Mouse (Mus musculus) MEL (cell line): Measurements from ENCODE around the gene Ung. TPM values are rescaled to one million over a fixed set of nuclear protein-coding genes. Genes with fewer than 3 reads are reported as not detected.
A peak's percentile ranks its signal among the peaks of the same experiment; 100 is the strongest.

ENCODE experiments used
- DNase-seq: peaks from one replicate; pipeline ENCODE4 v3.0.0; 2011; ENCODE audit warnings: low read depth, low spot score
- H3K27ac ChIP-seq: 2 replicates; pipeline ENCODE4 v1.5.1; 2012; ENCODE audit warnings: low read depth, mild to moderate bottlenecking, control low read depth, low read length, moderate library complexity; ENCODE audit not compliant: control insufficient read depth
- H3K27me3 ChIP-seq, 2 experiments: fragments of 150-350 bp in 1 of 2; sonication (generic) in 1 of 2; 2 replicates each; pipeline ENCODE4 v1.6.1; 2012; ENCODE audit warnings: low read length in 2 of 2, mild to moderate bottlenecking in 2 of 2, improper control_type of control experiment in 1 of 2, moderate library complexity in 1 of 2; ENCODE audit not compliant: insufficient read depth in 2 of 2, control insufficient read depth in 1 of 2
- H3K36me3 ChIP-seq, 2 experiments: 2 replicates each; pipeline ENCODE4 v1.6.1; 2012 to 2014; ENCODE audit warnings: low read length in 2 of 2, improper control_type of control experiment in 1 of 2, inconsistent platforms in 1 of 2, mild to moderate bottlenecking in 1 of 2; ENCODE audit not compliant: insufficient read depth in 2 of 2, control insufficient read depth in 1 of 2
- H3K4me1 ChIP-seq, 2 experiments: fragments of 150-350 bp in 1 of 2; sonication (generic) in 1 of 2; 2 replicates each; pipeline ENCODE4 v1.6.1; 2012; ENCODE audit warnings: low read length in 2 of 2, improper control_type of control experiment in 1 of 2, mild to moderate bottlenecking in 1 of 2; ENCODE audit not compliant: insufficient read depth in 2 of 2, control insufficient read depth in 1 of 2
- H3K4me3 ChIP-seq, 2 experiments: fragments of 150-350 bp in 1 of 2; sonication (generic) in 1 of 2; 2 replicates each; pipeline ENCODE4 v1.5.1; 2012; ENCODE audit warnings: low read depth in 2 of 2, low read length in 2 of 2, mild to moderate bottlenecking in 2 of 2, moderate library complexity in 2 of 2, control low read depth in 1 of 2, improper control_type of control experiment in 1 of 2; ENCODE audit not compliant: control insufficient read depth in 1 of 2, insufficient read depth in 1 of 2
- H3K79me2 ChIP-seq: 2 replicates; pipeline ENCODE4 v1.6.1; 2012; ENCODE audit warnings: mild to moderate bottlenecking, low read length, moderate library complexity; ENCODE audit not compliant: control insufficient read depth, poor library complexity, insufficient read depth
- H3K9ac ChIP-seq: 2 replicates; pipeline ENCODE4 v1.6.1; 2012; ENCODE audit warnings: low read depth, mild to moderate bottlenecking, control low read depth, low read length, moderate library complexity; ENCODE audit not compliant: control insufficient read depth, poor library complexity, severe bottlenecking
- H3K9me3 ChIP-seq: fragments of 150-350 bp; sonication (generic); replicated peaks from 2 replicates; pipeline ENCODE4 v1.6.1; 2012; ENCODE audit warnings: mild to moderate bottlenecking, low read length, improper control_type of control experiment, moderate library complexity; ENCODE audit not compliant: insufficient read depth
- BHLHE40 ChIP-seq: IDR thresholded peaks from 2 replicates; pipeline ENCODE4 v1.6.1; 2012; ENCODE audit warnings: low read depth, mild to moderate bottlenecking, inconsistent platforms, low read length, improper control_type of control experiment, borderline replicate concordance
- CHD2 ChIP-seq: IDR thresholded peaks from 2 replicates; pipeline ENCODE4 v1.6.1; 2011; ENCODE audit warnings: low read length, improper control_type of control experiment
- CTCF ChIP-seq, 3 experiments: IDR thresholded peaks in 2 of 3; conservative IDR thresholded peaks in 1 of 3; 2 replicates each; pipeline ENCODE4 v1.5.1; 2011 to 2012; ENCODE audit warnings: low read length in 3 of 3, low read depth in 2 of 3, mild to moderate bottlenecking in 2 of 3, improper control_type of control experiment in 1 of 3, inconsistent platforms in 1 of 3, mixed read lengths in 1 of 3, moderate library complexity in 1 of 3; ENCODE audit not compliant: control insufficient read depth in 1 of 3, insufficient read depth in 1 of 3, poor library complexity in 1 of 3, severe bottlenecking in 1 of 3
- ELF1 ChIP-seq: IDR thresholded peaks from 2 replicates; pipeline ENCODE4 v1.6.1; 2014; ENCODE audit warnings: low read depth, mild to moderate bottlenecking, inconsistent platforms, low read length, improper control_type of control experiment, moderate library complexity
- ETS1 ChIP-seq: IDR thresholded peaks from 2 replicates; pipeline ENCODE4 v1.6.1; 2012; ENCODE audit warnings: low read depth, mild to moderate bottlenecking, inconsistent platforms, low read length, improper control_type of control experiment, moderate library complexity
- GABPA ChIP-seq: IDR thresholded peaks from 2 replicates; pipeline ENCODE4 v1.6.1; 2012; ENCODE audit warnings: low read depth, mild to moderate bottlenecking, inconsistent platforms, low read length, improper control_type of control experiment, moderate library complexity
- HCFC1 ChIP-seq: IDR thresholded peaks from 2 replicates; pipeline ENCODE4 v1.6.1; 2012; ENCODE audit warnings: low read depth, mild to moderate bottlenecking, inconsistent platforms, low read length, improper control_type of control experiment, moderate library complexity
- JUND ChIP-seq: IDR thresholded peaks from 2 replicates; pipeline ENCODE4 v1.6.1; 2011; ENCODE audit warnings: low read depth, mild to moderate bottlenecking, improper control_type of control experiment, low read length
- KAT2A ChIP-seq: conservative IDR thresholded peaks from 2 replicates; pipeline ENCODE4 v1.6.1; 2012; ENCODE audit warnings: low read depth, low read length, improper control_type of control experiment, inconsistent platforms
- MAFK ChIP-seq: IDR thresholded peaks from 2 replicates; pipeline ENCODE4 v1.6.1; 2011; ENCODE audit warnings: low read depth, mild to moderate bottlenecking, low read length, improper control_type of control experiment, borderline replicate concordance
- MAX ChIP-seq: IDR thresholded peaks from 2 replicates; pipeline ENCODE4 v1.6.1; 2011; ENCODE audit warnings: low read length, improper control_type of control experiment
- MAZ ChIP-seq: IDR thresholded peaks from 2 replicates; pipeline ENCODE4 v1.6.1; 2012; ENCODE audit warnings: low read depth, mild to moderate bottlenecking, inconsistent platforms, low read length, improper control_type of control experiment
- MXI1 ChIP-seq: IDR thresholded peaks from 2 replicates; pipeline ENCODE4 v1.6.1; 2011; ENCODE audit warnings: mild to moderate bottlenecking, low read depth, low read length, improper control_type of control experiment
- MYC ChIP-seq: IDR thresholded peaks from 2 replicates; pipeline ENCODE4 v1.6.1; 2011; ENCODE audit warnings: low read depth, mild to moderate bottlenecking, low read length, improper control_type of control experiment, moderate library complexity
- NELFE ChIP-seq: IDR thresholded peaks from 2 replicates; pipeline ENCODE4 v1.6.1; 2011; ENCODE audit warnings: low read depth, low read length, improper control_type of control experiment
- NRF1 ChIP-seq: IDR thresholded peaks from 2 replicates; pipeline ENCODE4 v1.6.1; 2014; ENCODE audit warnings: low read depth, mild to moderate bottlenecking, inconsistent platforms, low read length, improper control_type of control experiment, moderate library complexity; ENCODE audit not compliant: poor library complexity, insufficient read depth, severe bottlenecking
- POLR2A ChIP-seq, 2 experiments: IDR thresholded peaks; 2 replicates each; pipeline ENCODE4 v1.6.1; 2011 to 2012; ENCODE audit warnings: low read length in 2 of 2, mild to moderate bottlenecking in 2 of 2, control low read depth in 1 of 2, improper control_type of control experiment in 1 of 2, low read depth in 1 of 2, moderate library complexity in 1 of 2; ENCODE audit not compliant: control insufficient read depth in 1 of 2, insufficient read depth in 1 of 2, poor library complexity in 1 of 2
- RCOR1 ChIP-seq: IDR thresholded peaks from 2 replicates; pipeline ENCODE4 v1.6.1; 2012; ENCODE audit warnings: low read depth, mild to moderate bottlenecking, inconsistent platforms, low read length, improper control_type of control experiment
- SIN3A ChIP-seq: IDR thresholded peaks from 2 replicates; pipeline ENCODE4 v1.6.1; 2012; ENCODE audit warnings: low read length, improper control_type of control experiment, inconsistent platforms
- SMC3 ChIP-seq: IDR thresholded peaks from 2 replicates; pipeline ENCODE4 v1.6.1; 2011; ENCODE audit warnings: low read depth, low read length, improper control_type of control experiment
- TAL1 ChIP-seq: IDR thresholded peaks from 2 replicates; pipeline ENCODE4 v1.6.1; 2012; ENCODE audit warnings: mild to moderate bottlenecking, inconsistent platforms, low read length, moderate library complexity, mixed read lengths
- TCF12 ChIP-seq: IDR thresholded peaks from 2 replicates; pipeline ENCODE4 v1.6.1; 2014; ENCODE audit warnings: low read depth, mild to moderate bottlenecking, inconsistent platforms, low read length, improper control_type of control experiment, moderate library complexity
- UBTF ChIP-seq: IDR thresholded peaks from 2 replicates; pipeline ENCODE4 v1.6.1; 2012; ENCODE audit warnings: low read depth, mild to moderate bottlenecking, inconsistent platforms, low read length, improper control_type of control experiment, moderate library complexity, borderline replicate concordance; ENCODE audit not compliant: insufficient read depth
- USF1 ChIP-seq: IDR thresholded peaks from 2 replicates; pipeline ENCODE4 v1.6.1; 2014; ENCODE audit warnings: low read depth, mild to moderate bottlenecking, inconsistent platforms, low read length, improper control_type of control experiment, moderate library complexity
- ZC3H11A ChIP-seq: IDR thresholded peaks from 2 replicates; pipeline ENCODE4 v1.6.1; 2012; ENCODE audit warnings: low read depth, mild to moderate bottlenecking, inconsistent platforms, low read length, improper control_type of control experiment
- ZMIZ1 ChIP-seq: IDR thresholded peaks from 2 replicates; pipeline ENCODE4 v1.6.1; 2012; ENCODE audit warnings: low read depth, mild to moderate bottlenecking, inconsistent platforms, low read length, improper control_type of control experiment, moderate library complexity
- polyA plus RNA-seq, 2 experiments: library from polyadenylated mRNA; stranded (reverse) in 1 of 2; unstranded in 1 of 2; fragments of >175 nt in 1 of 2; fragments of >200 nt in 1 of 2; gene quantifications; 2 replicates each; pipeline versions ENCODE4 v1.2.1 to v1.2.4; 2012; ENCODE audit warnings: low replicate concordance in 2 of 2, low read depth in 1 of 2; ENCODE audit not compliant: insufficient read length in 2 of 2, insufficient read depth in 1 of 2, missing spikeins in 1 of 2
- total RNA-seq: library from RNA; depleted of rRNA; stranded (reverse); fragments of 300-350 nt; gene quantifications from 2 replicates; pipeline ENCODE4 v1.2.3, GENCODE M21; 2012

Gene Ung
- total and polyA plus RNA-seq, 3 experiments: 22.1 to 62.2 TPM; not detected in 1

- Histone ChIP-seq H3K9ac (peak overlapping the region; percentile 67), H3K79me2 (peaks cover 3% of the 10 kb centered on the region; the same call in 1 of the 2 replicates), H3K27me3 (no peaks in the 10 kb centered on the region), H3K4me1 (peaks cover 0 to 8% of the 10 kb centered on the region in 2 experiments; a peak in 2 of 4 replicates), H3K27ac (peak overlapping the region; percentile 55), H3K9me3 (no peaks in the 10 kb centered on the region), H3K36me3 (peaks cover 0 to 7% of the 10 kb centered on the region in 2 experiments; a peak in 3 of 4 replicates), H3K4me3 (peak overlapping the region in 1 of 2 experiments; percentile 67; a peak in 2 of 4 replicates)
- TF ChIP-seq UBTF (no peak), JUND (no peak), TAL1 (no peak), CHD2 (no peak), MYC (no peak), BHLHE40 (no peak), KAT2A (no peak), SMC3 (no peak), MAFK (no peak), ELF1 (no peak), RCOR1 (no peak), MXI1 (no peak), ETS1 (no peak), NELFE (no peak), USF1 (no peak), ZMIZ1 (no peak)
- DNase-seq: no peak
These were observed 3.5 kb upstream of the Ung start for GRCm38 (mm10) chr5:114126499-114127244.

DNA sequence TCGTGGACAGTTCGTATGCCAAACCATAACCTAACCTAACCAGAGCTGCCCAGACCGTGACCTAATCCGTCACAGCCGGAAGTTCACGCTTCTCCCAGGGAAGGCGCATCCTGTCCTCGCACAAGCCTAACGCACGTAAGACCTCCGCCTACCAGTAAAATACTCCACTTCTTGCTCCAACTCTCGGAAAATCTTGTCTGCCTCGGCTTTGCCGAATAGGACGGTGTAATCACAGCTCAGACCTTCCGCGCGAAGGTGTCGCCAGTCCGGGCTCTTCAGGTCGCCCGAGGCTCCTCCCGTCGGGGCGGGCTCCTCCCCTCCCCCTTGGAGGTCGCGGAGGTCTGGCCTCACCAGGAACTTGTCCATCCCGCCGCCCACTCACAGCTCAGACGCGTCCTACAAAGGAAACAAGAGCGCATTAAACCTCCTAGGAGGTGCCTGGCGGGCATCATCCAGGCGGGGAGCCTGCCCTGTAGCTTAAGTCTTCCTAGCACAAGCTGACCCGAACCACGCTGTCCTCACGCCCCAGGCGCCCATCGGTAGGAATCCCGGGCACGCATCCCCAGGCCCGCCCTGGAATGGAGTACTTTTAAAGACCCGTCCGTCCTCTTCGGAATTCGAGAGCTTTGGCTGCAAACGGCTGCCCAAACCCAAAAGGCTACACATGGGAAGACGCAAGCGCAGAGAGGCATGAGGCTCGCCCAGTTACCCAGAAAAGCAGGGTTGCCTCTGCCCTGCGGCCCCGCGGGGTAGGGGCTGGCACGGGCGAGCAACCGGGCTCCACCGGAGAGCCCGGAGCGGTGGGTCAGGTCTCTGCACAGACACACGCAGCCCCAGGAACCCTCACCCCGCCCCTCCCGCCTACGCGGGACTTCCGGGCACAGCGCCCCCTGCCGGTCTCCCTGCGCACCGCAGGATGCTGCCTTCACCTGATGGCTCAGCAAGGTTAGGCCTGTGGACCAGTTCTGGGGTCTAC, 2.5 kb upstream of the Ung start, which contains the start of gene Alkbh2:
Gene Alkbh2, minus strand, starts transcription at position 845 of the 976 bp plus-strand sequence.
- Histone ChIP-seq H3K4me1 (peaks cover 0 to 17% of the 10 kb centered on the region in 2 experiments; a peak in 3 of 4 replicates), H3K9ac (peak within 1 kb of the TSS; percentile 67), H3K27ac (peak within 1 kb of the TSS; percentile 55), H3K36me3 (peaks cover 0 to 11% of the 10 kb centered on the region in 2 experiments; a peak in 1 of 4 replicates), H3K9me3 (no peaks in the 10 kb centered on the region), H3K27me3 (no peaks in the 10 kb centered on the region), H3K4me3 (peak within 1 kb of the TSS; percentile 67 to 84), H3K79me2 (peaks cover 3% of the 10 kb centered on the region; the same call in 1 of the 2 replicates)
- DNase-seq: peak; percentile 84
- TF ChIP-seq GABPA (no peak), TCF12 (peak; percentile 33; the same call in 1 of the 2 replicates), ELF1 (peak; percentile 89), NRF1 (peak; percentile 30; the same call in 1 of the 2 replicates), HCFC1 (peak; percentile 62; the same call in 1 of the 2 replicates), SIN3A (peak; percentile 57), TAL1 (no peak), ZMIZ1 (0 out of 2 replicates have a peak, but pooled peaks have one; percentile 53), MAFK (no peak), MAZ (peak; percentile 94), ZC3H11A (no peak), SMC3 (peak; percentile 36; the same call in 1 of the 2 replicates), MAX (peak; percentile 43; the same call in 1 of the 2 replicates), NELFE (peak; percentile 55), CTCF (IDR thresholded peaks at IDR 0.05 in 2 of 3, conservative IDR thresholded peaks at IDR 0.05 in 1 of 3; ENCODE audit: control insufficient read depth in 1 of 3, insufficient read depth in 1 of 3, low read depth in 2 of 3, low read length in 3 of 3, poor library complexity in 1 of 3, severe bottlenecking in 1 of 3) (peak; percentile 76 to 83 (median 77)), MXI1 (peak; percentile 62), POLR2A (IDR thresholded peaks at IDR 0.05; ENCODE audit: control insufficient read depth in 1 of 2, insufficient read depth in 1 of 2, low read depth in 1 of 2, low read length in 2 of 2, poor library complexity in 1 of 2) (peak in 1 of 2 experiments; percentile 55; a peak in 1 of 4 replicates)
